Mouse (Mus musculus) MN1 (cell line): ENCODE measurements around the gene Sema7a.

Source experiments
- DNase-seq: peaks from one replicate; pipeline ENCODE4 v3.0.0-alpha.2; 2016; ENCODE audit warnings: low spot score

Gene Sema7a

GRCm38 (mm10) chr9:57938225-57939055, 1.5 kb upstream of the Sema7a start:
- DNase-seq, result no peak

GRCm38 (mm10) chr9:57940349-57940794, 460 bp downstream of the Sema7a start:
- DNase-seq, result peak; percentile 35

GRCm38 (mm10) chr9:57940861-57941638, 1.1 kb downstream of the Sema7a start:
- DNase-seq, result no peak

GRCm38 (mm10) chr9:57942039-57942438, 2.1 kb downstream of the Sema7a start:
- DNase-seq, result no peak

GRCm38 (mm10) chr9:57943067-57943466, 3.2 kb downstream of the Sema7a start:
- DNase-seq, result no peak

- peak; percentile 46 for DNase-seq
These were observed 4.7 kb downstream of the Sema7a start for GRCm38 (mm10) chr9:57944572-57944971.

GRCm38 (mm10) chr9:57945771-57946616, 6.1 kb downstream of the Sema7a start:
- no peak for DNase-seq

- DNase-seq, result no peak
These were observed 7.6 kb downstream of the Sema7a start for GRCm38 (mm10) chr9:57947381-57948030.

- DNase-seq, result no peak
These were observed 8.5 kb downstream of the Sema7a start for GRCm38 (mm10) chr9:57948333-57948931.

GRCm38 (mm10) chr9:57949102-57949704, 9.3 kb downstream of the Sema7a start:
- DNase-seq, result no peak

GRCm38 (mm10) chr9:57949879-57950278, 10.0 kb downstream of the Sema7a start:
- DNase-seq, result no peak

- no peak for DNase-seq
These were observed 10.6 kb downstream of the Sema7a start for GRCm38 (mm10) chr9:57950519-57950918.

- no peak for DNase-seq
These were observed 12.1 kb downstream of the Sema7a start for GRCm38 (mm10) chr9:57951993-57952392.

GRCm38 (mm10) chr9:57954962-57955744, 15.2 kb downstream of the Sema7a start:
- DNase-seq, result no peak

- no peak for DNase-seq
These were observed 15.9 kb downstream of the Sema7a start for GRCm38 (mm10) chr9:57955764-57956163.

- DNase-seq, result no peak
These were observed 16.4 kb downstream of the Sema7a start for GRCm38 (mm10) chr9:57956196-57956837.

GRCm38 (mm10) chr9:57956838-57957236, 16.9 kb downstream of the Sema7a start:
- DNase-seq, result no peak

GRCm38 (mm10) chr9:57958615-57959014, 18.7 kb downstream of the Sema7a start:
- no peak for DNase-seq

GRCm38 (mm10) chr9:57959399-57959798, 19.5 kb downstream of the Sema7a start:
- no peak for DNase-seq
